Mouse (Mus musculus) limb, embryonic 15.5 days (tissue): ENCODE results near the gene Sobp. TPM values are rescaled to one million over a fixed set of nuclear protein-coding genes. Genes with fewer than 3 reads are reported as not detected.
A peak's percentile ranks its signal among the peaks of the same experiment; 100 is the strongest.

ENCODE experiments used
- ATAC-seq: fragments of 200-750 bp; cut with Nextera tagmentation; 2 replicates; pipeline ENCODE4 v1.8.0; 2017; ENCODE audit warnings: low read depth, moderate TSS enrichment; ENCODE audit not compliant: insufficient number of reproducible peaks, low FRiP score, low TSS enrichment
- H3K27ac ChIP-seq: fragments of 300-500 bp; sonication (generic); 2 replicates; pipeline ENCODE4 v1.5.1; 2015; ENCODE audit warnings: moderate library complexity, mild to moderate bottlenecking, inconsistent platforms
- H3K27me3 ChIP-seq: fragments of 300-500 bp; sonication (generic); 2 replicates; pipeline ENCODE4 v1.6.1; 2015; ENCODE audit warnings: inconsistent platforms
- H3K36me3 ChIP-seq: fragments of 300-500 bp; sonication (generic); 2 replicates; pipeline ENCODE4 v1.6.1; 2015; ENCODE audit warnings: inconsistent platforms
- H3K4me1 ChIP-seq: fragments of 300-500 bp; sonication (generic); 2 replicates; pipeline ENCODE4 v1.6.1; 2015; ENCODE audit warnings: inconsistent platforms
- H3K4me2 ChIP-seq: fragments of 300-500 bp; sonication (generic); 2 replicates; pipeline ENCODE4 v1.6.1; 2015; ENCODE audit warnings: mild to moderate bottlenecking, inconsistent platforms
- H3K4me3 ChIP-seq: fragments of 300-500 bp; sonication (generic); 2 replicates; pipeline ENCODE4 v1.5.1; 2015; ENCODE audit warnings: mild to moderate bottlenecking, inconsistent platforms
- H3K9ac ChIP-seq: fragments of 300-500 bp; sonication (generic); 2 replicates; pipeline ENCODE4 v1.6.1; 2015; ENCODE audit warnings: inconsistent platforms
- H3K9me3 ChIP-seq: fragments of 300-500 bp; sonication (generic); 2 replicates; pipeline ENCODE4 v1.6.1; 2016; ENCODE audit warnings: inconsistent platforms
- WGBS: fragments of 180-500 bp; shearing (Covaris S2); methylation state at CpG from one replicate; pipeline ENCODE4 v1.1.7; 2015; 5-methylcytosine and 5-hydroxymethylcytosine counted together
- polyA plus RNA-seq: library from polyadenylated mRNA; unstranded; fragments of >200 nt; fragmentation: Nextera tagmentation; extraction: Ambion mirVana; gene quantifications from 2 replicates; pipeline ENCODE4 v1.2.1, GENCODE M21; 2015

The Sobp gene
- polyA plus RNA-seq, 1 experiment from 2014 or later, result 2.9 TPM

- H3K4me2 ChIP-seq, result no peak overlapping the region
- no peak for ATAC-seq
- H3K9me3 ChIP-seq, result no peaks in the 10 kb centered on the region
- no peaks in the 10 kb centered on the region for H3K27me3 ChIP-seq
- no peak overlapping the region for H3K9ac ChIP-seq
- peaks cover 16% of the 10 kb centered on the region; the same call in 1 of the 2 replicates for H3K4me1 ChIP-seq
- WGBS, result 71% methylated on average over 4 of the region's 4 CpGs
- no peaks in the 10 kb centered on the region for H3K36me3 ChIP-seq
- H3K27ac ChIP-seq, result no peak overlapping the region
- H3K4me3 ChIP-seq, result no peak overlapping the region
Observed at GRCm38 (mm10) chr10:42984886-42985285, 189.4 kb downstream of the Sobp start.

GRCm38 (mm10) chr10:42980999-42981757 is 193.2 kb downstream of the Sobp start:
- ATAC-seq, result no peak
- 56% methylated on average over 7 of the region's 7 CpGs for WGBS
- Histone ChIP-seq H3K27me3 (no peaks in the 10 kb centered on the region), H3K4me1 (peaks cover 3% of the 10 kb centered on the region; the same call in 1 of the 2 replicates), H3K9ac (no peak overlapping the region), H3K4me2 (no peak overlapping the region), H3K36me3 (no peaks in the 10 kb centered on the region), H3K27ac (no peak overlapping the region), H3K9me3 (no peaks in the 10 kb centered on the region), H3K4me3 (no peak overlapping the region)

- H3K4me3 ChIP-seq, result no peak overlapping the region
- H3K9ac ChIP-seq, result no peak overlapping the region
- ATAC-seq, result no peak
- whole genome bisulfite sequencing, result 64% methylated on average over 3 of the region's 3 CpGs
- no peak overlapping the region for H3K4me2 ChIP-seq
- no peaks in the 10 kb centered on the region for H3K36me3 ChIP-seq
- H3K27me3 ChIP-seq, result no peaks in the 10 kb centered on the region
- H3K27ac ChIP-seq, result no peak overlapping the region
- peaks cover 11% of the 10 kb centered on the region; the same call in 1 of the 2 replicates for H3K4me1 ChIP-seq
- no peaks in the 10 kb centered on the region for H3K9me3 ChIP-seq
Observed at GRCm38 (mm10) chr10:42978346-42978745, 196.0 kb downstream of the Sobp start.

DNA sequence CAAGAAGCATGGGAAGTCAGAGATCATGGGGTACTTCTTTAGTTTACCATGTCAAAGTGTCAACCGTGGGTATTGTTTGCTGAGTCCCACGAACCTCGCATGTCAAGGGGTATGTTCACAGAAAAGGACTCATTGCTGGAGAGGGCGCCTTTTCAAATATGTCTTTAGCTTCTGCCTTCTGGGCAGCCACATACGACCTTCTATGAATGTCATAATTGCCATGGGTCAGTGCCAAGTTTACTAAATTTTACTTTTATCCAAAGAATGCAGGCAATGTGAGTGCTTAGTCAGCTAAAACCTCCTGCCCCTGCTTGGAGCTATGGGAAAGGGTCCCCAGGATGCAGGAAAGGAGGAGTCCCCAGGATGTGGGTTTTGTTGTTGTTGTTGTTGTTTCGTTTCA is 197.8 kb downstream of the Sobp start:
- Histone ChIP-seq H3K27me3 (no peaks in the 10 kb centered on the region), H3K9ac (no peak overlapping the region), H3K4me2 (no peak overlapping the region), H3K36me3 (no peaks in the 10 kb centered on the region), H3K4me1 (peaks cover 21% of the 10 kb centered on the region; the same call in 1 of the 2 replicates), H3K9me3 (no peaks in the 10 kb centered on the region), H3K4me3 (no peak overlapping the region), H3K27ac (no peak overlapping the region)
- WGBS, result 75% methylated on average over 6 of the region's 6 CpGs
- no peak for ATAC-seq

- WGBS, result 33% methylated on average over 4 of the region's 4 CpGs
- no peaks in the 10 kb centered on the region for H3K27me3 ChIP-seq
- H3K36me3 ChIP-seq, result no peaks in the 10 kb centered on the region
- H3K4me3 ChIP-seq, result no peak overlapping the region
- no peak overlapping the region for H3K9ac ChIP-seq
- ATAC-seq, result no peak
- H3K9me3 ChIP-seq, result no peaks in the 10 kb centered on the region
- peak overlapping the region; percentile 22; the same call in 1 of the 2 replicates for H3K27ac ChIP-seq
- no peak overlapping the region for H3K4me2 ChIP-seq
- H3K4me1 ChIP-seq, result peaks cover 20% of the 10 kb centered on the region; the same call in 1 of the 2 replicates
Observed at GRCm38 (mm10) chr10:42973537-42973936, 200.8 kb downstream of the Sobp start.

- no peak overlapping the region for H3K9ac ChIP-seq
- H3K4me1 ChIP-seq, result peaks cover 20% of the 10 kb centered on the region; the same call in 1 of the 2 replicates
- H3K4me3 ChIP-seq, result no peak overlapping the region
- H3K27me3 ChIP-seq, result no peaks in the 10 kb centered on the region
- H3K4me2 ChIP-seq, result no peak overlapping the region
- 34% methylated on average over 18 of the region's 18 CpGs for WGBS
- no peak overlapping the region for H3K27ac ChIP-seq
- no peaks in the 10 kb centered on the region for H3K9me3 ChIP-seq
- H3K36me3 ChIP-seq, result no peaks in the 10 kb centered on the region
- ATAC-seq, result no peak
Observed at GRCm38 (mm10) chr10:42972504-42973172, 201.7 kb downstream of the Sobp start.

- peaks cover 11% of the 10 kb centered on the region; the same call in 1 of the 2 replicates for H3K4me1 ChIP-seq
- no peak for ATAC-seq
- WGBS, result 29% methylated on average over 2 of the region's 2 CpGs
- H3K4me3 ChIP-seq, result no peak overlapping the region
- H3K9ac ChIP-seq, result no peak overlapping the region
- H3K36me3 ChIP-seq, result no peaks in the 10 kb centered on the region
- H3K9me3 ChIP-seq, result no peaks in the 10 kb centered on the region
- no peak overlapping the region for H3K27ac ChIP-seq
- no peaks in the 10 kb centered on the region for H3K27me3 ChIP-seq
- no peak overlapping the region for H3K4me2 ChIP-seq
Observed at GRCm38 (mm10) chr10:42968332-42968731, 206.0 kb downstream of the Sobp start.

- H3K4me3 ChIP-seq, result no peak overlapping the region
- no peaks in the 10 kb centered on the region for H3K9me3 ChIP-seq
- WGBS, result 95% methylated on average over 2 of the region's 2 CpGs
- no peak overlapping the region for H3K27ac ChIP-seq
- no peaks in the 10 kb centered on the region for H3K36me3 ChIP-seq
- H3K4me2 ChIP-seq, result no peak overlapping the region
- H3K4me1 ChIP-seq, result peaks cover 2% of the 10 kb centered on the region; the same call in 1 of the 2 replicates
- peaks cover 9% of the 10 kb centered on the region; the same call in 1 of the 2 replicates for H3K27me3 ChIP-seq
- no peak overlapping the region for H3K9ac ChIP-seq
- no peak for ATAC-seq
Observed at GRCm38 (mm10) chr10:42963061-42963460, 211.3 kb downstream of the Sobp start.

- no peak for ATAC-seq
Observed at GRCm38 (mm10) chr10:42962655-42963054, 211.7 kb downstream of the Sobp start.

GRCm38 (mm10) chr10:42962181-42962601 is 212.1 kb downstream of the Sobp start:
- WGBS, result 56% methylated on average over 6 of the region's 6 CpGs
- peaks cover 13% of the 10 kb centered on the region for H3K27me3 ChIP-seq
- H3K27ac ChIP-seq, result no peak overlapping the region
- no peak overlapping the region for H3K4me3 ChIP-seq
- H3K4me1 ChIP-seq, result peaks cover 6% of the 10 kb centered on the region; the same call in 1 of the 2 replicates
- no peak overlapping the region for H3K9ac ChIP-seq
- no peaks in the 10 kb centered on the region for H3K36me3 ChIP-seq
- no peak overlapping the region for H3K4me2 ChIP-seq
- no peak for ATAC-seq
- no peaks in the 10 kb centered on the region for H3K9me3 ChIP-seq

More at GRCm38 (mm10) chr10:42962655-42963054, 211.7 kb downstream of the Sobp start:
- Histone ChIP-seq H3K4me2 (no peak overlapping the region), H3K36me3 (no peaks in the 10 kb centered on the region), H3K27ac (no peak overlapping the region), H3K4me1 (peaks cover 6% of the 10 kb centered on the region; the same call in 1 of the 2 replicates), H3K27me3 (peaks cover 9% of the 10 kb centered on the region), H3K4me3 (no peak overlapping the region), H3K9ac (no peak overlapping the region), H3K9me3 (no peaks in the 10 kb centered on the region)
- 87% methylated on average over 13 of the region's 13 CpGs for WGBS

- peaks cover 6% of the 10 kb centered on the region; the same call in 1 of the 2 replicates for H3K4me1 ChIP-seq
- ATAC-seq, result no peak
- 40% methylated on average over 6 of the region's 6 CpGs for WGBS
- no peaks in the 10 kb centered on the region for H3K36me3 ChIP-seq
- H3K9ac ChIP-seq, result no peak overlapping the region
- no peak overlapping the region for H3K4me3 ChIP-seq
- 0 out of 2 replicates have a peak overlapping the region, but pooled peaks have one; percentile 55 for H3K27ac ChIP-seq
- H3K27me3 ChIP-seq, result peaks cover 17% of the 10 kb centered on the region
- no peaks in the 10 kb centered on the region for H3K9me3 ChIP-seq
- H3K4me2 ChIP-seq, result no peak overlapping the region
Observed at GRCm38 (mm10) chr10:42961771-42962170, 212.6 kb downstream of the Sobp start.

DNA sequence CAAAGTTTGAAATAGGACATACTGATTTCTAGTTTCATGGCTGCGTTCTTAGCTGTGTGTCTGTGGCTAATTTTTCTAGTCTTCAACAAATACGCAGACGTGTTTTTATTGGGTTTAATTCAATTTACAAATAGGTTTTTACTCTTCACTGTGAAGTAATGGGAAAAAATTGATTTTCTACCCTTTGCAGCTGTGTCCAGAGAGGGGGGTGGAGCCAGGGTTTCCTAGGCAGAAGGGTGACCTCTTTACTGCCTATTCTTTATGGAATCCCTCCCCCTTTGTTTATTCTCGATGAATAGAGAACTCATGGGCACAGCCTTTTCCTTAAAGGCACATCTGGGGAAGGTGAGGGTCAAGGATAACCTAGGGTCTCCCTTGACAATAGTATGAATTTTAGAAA is 215.6 kb downstream of the Sobp start:
- Histone ChIP-seq H3K27ac (no peak overlapping the region), H3K4me1 (peaks cover 6% of the 10 kb centered on the region; the same call in 1 of the 2 replicates), H3K9me3 (no peaks in the 10 kb centered on the region), H3K27me3 (peaks cover 19% of the 10 kb centered on the region), H3K4me2 (peak overlapping the region; percentile 49), H3K9ac (no peak overlapping the region), H3K36me3 (no peaks in the 10 kb centered on the region), H3K4me3 (no peak overlapping the region)
- WGBS, result 39% methylated on average over 4 of the region's 4 CpGs
- no peak for ATAC-seq
